Mouse (Mus musculus) megakaryocyte, embryonic 14.5 days (primary cell): ENCODE measurements around the gene Nagk.

Experiments
- FLI1 ChIP-seq: IDR thresholded peaks from 2 replicates; pipeline ENCODE4 v1.6.1; 2012; ENCODE audit warnings: low read length, inconsistent platforms, mixed read lengths
- GATA1 ChIP-seq: IDR thresholded peaks from 3 replicates; pipeline ENCODE4 v1.6.1; 2012; ENCODE audit warnings: mixed read lengths, low read length, inconsistent platforms, borderline replicate concordance

DNA sequence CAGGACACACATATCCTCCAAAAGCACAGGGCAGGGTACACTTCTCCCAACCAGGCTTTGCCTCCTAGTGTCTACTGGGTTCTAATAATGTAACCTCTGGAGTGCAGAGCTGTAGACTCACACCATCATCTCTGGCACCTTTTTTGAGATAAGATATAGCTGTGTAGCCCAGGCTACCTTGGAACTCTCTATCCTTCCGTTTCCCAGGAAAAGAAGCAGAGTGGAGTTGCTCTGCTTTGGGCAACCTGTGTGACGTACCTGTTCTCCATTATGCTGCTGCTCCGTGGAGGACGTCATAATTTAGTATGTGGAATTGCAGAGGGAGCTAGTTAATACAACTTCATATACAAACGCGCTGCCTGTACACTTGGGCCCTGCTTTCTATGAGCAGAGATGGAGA, 32.4 kb upstream of the Nagk start, which contains the start of gene Ankrd53:
- no peak for TF ChIP-seq GATA1
- no peak for TF ChIP-seq FLI1
